Mouse (Mus musculus) CD4-positive, CD25-positive, alpha-beta regulatory T cell (primary cell): Measurements from ENCODE around the gene Gm14190. TPM values are rescaled to one million over a fixed set of nuclear protein-coding genes. Genes with fewer than 3 reads are reported as not detected.

Experiments used
- polyA plus RNA-seq: library from polyadenylated mRNA; unstranded; fragments of 100-300 nt; shearing (Covaris generic); gene quantifications from one replicate; pipeline ENCODE4 v1.2.1, GENCODE M21; 2017

Gene Gm14190
- polyA plus RNA-seq: not detected

DNA sequence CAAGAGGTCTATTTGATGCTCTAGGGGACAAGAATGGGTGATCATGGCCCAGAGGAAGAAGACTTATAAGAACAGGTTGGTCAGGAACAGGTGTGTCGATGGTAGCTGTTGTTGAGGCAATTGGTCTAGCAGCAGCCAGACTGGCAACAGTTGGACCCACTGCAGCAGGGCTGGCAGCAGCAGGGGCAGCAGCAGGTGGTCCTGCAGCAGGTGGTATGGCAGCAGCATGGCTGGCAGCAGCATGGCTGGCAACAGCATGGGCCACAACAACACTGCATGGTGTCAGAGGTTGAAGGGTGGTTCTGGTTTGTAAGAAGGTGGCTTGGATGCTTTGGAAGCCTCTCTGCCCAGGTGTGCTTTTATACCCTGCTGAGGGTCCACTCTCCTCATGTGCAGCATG lies at the start of gene Gm14190:
Gene Gm14190, minus strand, starts transcription at position 278 of the 400 bp plus-strand sequence.

GRCm38 (mm10) chr11:99734190-99734589 lies 43.6 kb upstream of the Gm14190 start, which contains the start of gene Gm14180:
Gene Gm14180 (minus strand): TSS chr11:99734290.

DNA sequence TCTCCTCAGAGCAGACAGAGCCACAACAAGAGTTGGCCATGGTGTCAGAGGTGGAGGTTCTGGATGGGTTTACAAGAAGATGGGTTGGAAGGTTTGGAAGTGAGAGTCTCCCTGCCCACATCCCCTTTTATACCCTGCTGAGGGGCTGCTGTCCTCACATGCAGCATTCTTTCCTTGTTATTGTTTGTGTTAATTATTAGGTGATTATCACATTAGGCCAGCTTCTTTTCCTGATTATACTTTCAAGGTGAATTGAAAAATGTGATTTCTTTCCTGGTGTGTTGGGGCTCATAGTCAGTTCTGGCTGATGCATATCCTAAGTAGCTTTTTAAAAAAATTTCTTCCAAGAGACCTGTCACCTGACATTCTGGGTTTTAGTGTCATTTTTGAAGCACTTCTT lies 24.7 kb downstream of the Gm14190 start, which contains the start of gene Krtap4-6:
Gene Krtap4-6, minus strand, starts transcription at position 101 of the 400 bp plus-strand sequence.

GRCm38 (mm10) chr11:99658467-99659010 lies 32.0 kb downstream of the Gm14190 start, which contains the start of gene Gm11563:
Gene Gm11563 (minus strand): TSS chr11:99658960.

GRCm38 (mm10) chr11:99650136-99650535 lies 40.4 kb downstream of the Gm14190 start, which contains the start of gene Gm11555:
Gene Gm11555 (minus strand): TSS chr11:99650236.

GRCm38 (mm10) chr11:99643635-99644139 lies 46.9 kb downstream of the Gm14190 start, which contains the start of gene Krtap4-7:
Gene Krtap4-7 (minus strand): TSS chr11:99644089.

Other genes starting within 250 kb of the Gm14190 start
- not detected for gene Krt23, start 197.6 kb downstream of the Gm14190 start, polyA plus RNA-seq
- not detected for gene Krt39, start 169.4 kb downstream of the Gm14190 start, polyA plus RNA-seq
- gene Krt40, start 147.6 kb downstream of the Gm14190 start, polyA plus RNA-seq: not detected
- gene Krtap3-3, start 139.9 kb downstream of the Gm14190 start, polyA plus RNA-seq: not detected
- not detected for gene Krtap3-2, start 133.9 kb downstream of the Gm14190 start, polyA plus RNA-seq
- not detected for gene Gm11939, start 131.3 kb downstream of the Gm14190 start, polyA plus RNA-seq
- gene Krtap3-1, start 124.1 kb downstream of the Gm14190 start, polyA plus RNA-seq: not detected
- gene Krtap1-5, start 109.7 kb downstream of the Gm14190 start, polyA plus RNA-seq: not detected
- gene Krtap1-4, start 107.1 kb downstream of the Gm14190 start, polyA plus RNA-seq: not detected
- gene Krtap1-3, start 99.4 kb downstream of the Gm14190 start, polyA plus RNA-seq: not detected
- gene Krtap9-3, start 92.6 kb downstream of the Gm14190 start, polyA plus RNA-seq: not detected
- not detected for gene Gm11938, start 87.4 kb downstream of the Gm14190 start, polyA plus RNA-seq
- not detected for gene Gm11937, start 80.6 kb downstream of the Gm14190 start, polyA plus RNA-seq
- not detected for gene Krtap2-4, start 75.9 kb downstream of the Gm14190 start, polyA plus RNA-seq
- gene Gm11562, start 70.3 kb downstream of the Gm14190 start, polyA plus RNA-seq: not detected
- gene Krtap4-1, start 62.5 kb downstream of the Gm14190 start, polyA plus RNA-seq: not detected
- gene Krtap4-2, start 55.7 kb downstream of the Gm14190 start, polyA plus RNA-seq: not detected
- gene Krtap4-7, start 46.7 kb downstream of the Gm14190 start, polyA plus RNA-seq: not detected
- gene Gm11555, start 40.5 kb downstream of the Gm14190 start, polyA plus RNA-seq: not detected
- gene Gm11563, start 31.8 kb downstream of the Gm14190 start, polyA plus RNA-seq: not detected
- not detected for gene Krtap4-6, start 24.8 kb downstream of the Gm14190 start, polyA plus RNA-seq
- not detected for gene Gm14180, start 43.5 kb upstream of the Gm14190 start, polyA plus RNA-seq
- gene Gm11595, start 82.2 kb upstream of the Gm14190 start, polyA plus RNA-seq: not detected
- not detected for gene Krtap4-8, start 90.0 kb upstream of the Gm14190 start, polyA plus RNA-seq
- not detected for gene Krtap4-9, start 94.5 kb upstream of the Gm14190 start, polyA plus RNA-seq
- not detected for gene Gm11596, start 102.7 kb upstream of the Gm14190 start, polyA plus RNA-seq
- not detected for gene Gm11569, start 108.2 kb upstream of the Gm14190 start, polyA plus RNA-seq
- gene Gm11554, start 113.7 kb upstream of the Gm14190 start, polyA plus RNA-seq: not detected
- gene Krtap4-13, start 119.2 kb upstream of the Gm14190 start, polyA plus RNA-seq: not detected
- not detected for gene Gm11564, start 124.9 kb upstream of the Gm14190 start, polyA plus RNA-seq
- gene 2300003K06Rik, start 147.3 kb upstream of the Gm14190 start, polyA plus RNA-seq: not detected
- gene Krtap4-16, start 160.9 kb upstream of the Gm14190 start, polyA plus RNA-seq: not detected
- not detected for gene Gm11568, start 167.2 kb upstream of the Gm14190 start, polyA plus RNA-seq
- not detected for gene Gm11559, start 173.7 kb upstream of the Gm14190 start, polyA plus RNA-seq
- not detected for gene Krtap9-1, start 182.6 kb upstream of the Gm14190 start, polyA plus RNA-seq
- not detected for gene Gm11567, start 188.4 kb upstream of the Gm14190 start, polyA plus RNA-seq
- not detected for gene Krtap31-1, start 217.2 kb upstream of the Gm14190 start, polyA plus RNA-seq
- gene Gm11565, start 224.0 kb upstream of the Gm14190 start, polyA plus RNA-seq: not detected
- gene Krtap31-2, start 245.6 kb upstream of the Gm14190 start, polyA plus RNA-seq: not detected